Mouse (Mus musculus) ES-Bruce4 (cell line): Measurements from ENCODE around the gene Dbp. TPM values are rescaled to one million over a fixed set of nuclear protein-coding genes. Genes with fewer than 3 reads are reported as not detected.

Experiments
- H3K27ac ChIP-seq: 2 replicates; pipeline ENCODE4 v1.5.1; 2012; ENCODE audit warnings: low read length, inconsistent platforms; ENCODE audit not compliant: insufficient read depth
- H3K27me3 ChIP-seq: 2 replicates; pipeline ENCODE4 v1.6.1; 2012; ENCODE audit warnings: mild to moderate bottlenecking, low read length, inconsistent platforms; ENCODE audit not compliant: control insufficient read depth, poor library complexity, insufficient read depth, severe bottlenecking
- H3K36me3 ChIP-seq: 2 replicates; pipeline ENCODE4 v1.6.1; 2012; ENCODE audit warnings: inconsistent platforms, mild to moderate bottlenecking, low read length, moderate library complexity; ENCODE audit not compliant: control insufficient read depth, poor library complexity, insufficient read depth, severe bottlenecking
- H3K4me1 ChIP-seq: one replicate; pipeline ENCODE4 v1.8.1; 2011; ENCODE audit warnings: low read length; ENCODE audit not compliant: control insufficient read depth, insufficient read depth
- H3K4me3 ChIP-seq: 2 replicates; pipeline ENCODE4 v1.5.1; 2011; ENCODE audit warnings: low read depth, mild to moderate bottlenecking, low read length
- H3K9ac ChIP-seq: 2 replicates; pipeline ENCODE4 v1.6.1; 2012; ENCODE audit warnings: low read depth, mild to moderate bottlenecking, inconsistent platforms; ENCODE audit not compliant: poor library complexity, severe bottlenecking
- H3K9me3 ChIP-seq: replicated peaks from 2 replicates; pipeline ENCODE4 v1.6.1; 2012; ENCODE audit warnings: mild to moderate bottlenecking, low read length, inconsistent platforms; ENCODE audit not compliant: control insufficient read depth, poor library complexity, insufficient read depth, severe bottlenecking
- CTCF ChIP-seq: IDR thresholded peaks from one replicate; pipeline ENCODE4 v1.8.1; 2011; ENCODE audit warnings: low read depth, low read length
- EP300 ChIP-seq: IDR thresholded peaks from 2 replicates; pipeline ENCODE4 v1.6.1; 2011; ENCODE audit warnings: low read depth, low read length; ENCODE audit not compliant: insufficient read depth
- POLR2A ChIP-seq: IDR thresholded peaks from one replicate; pipeline ENCODE4 v1.8.1; 2011; ENCODE audit warnings: low read length; ENCODE audit not compliant: insufficient read depth
- polyA plus RNA-seq: library from polyadenylated mRNA; stranded (reverse); fragments of >200 nt; gene quantifications from 2 replicates; pipeline ENCODE4 v1.2.4, GENCODE M21; 2011; ENCODE audit warnings: low read depth; ENCODE audit not compliant: missing spikeins, insufficient read depth, insufficient read length

Gene Dbp
- polyA plus RNA-seq, 1 experiment = 6.9 TPM

DNA sequence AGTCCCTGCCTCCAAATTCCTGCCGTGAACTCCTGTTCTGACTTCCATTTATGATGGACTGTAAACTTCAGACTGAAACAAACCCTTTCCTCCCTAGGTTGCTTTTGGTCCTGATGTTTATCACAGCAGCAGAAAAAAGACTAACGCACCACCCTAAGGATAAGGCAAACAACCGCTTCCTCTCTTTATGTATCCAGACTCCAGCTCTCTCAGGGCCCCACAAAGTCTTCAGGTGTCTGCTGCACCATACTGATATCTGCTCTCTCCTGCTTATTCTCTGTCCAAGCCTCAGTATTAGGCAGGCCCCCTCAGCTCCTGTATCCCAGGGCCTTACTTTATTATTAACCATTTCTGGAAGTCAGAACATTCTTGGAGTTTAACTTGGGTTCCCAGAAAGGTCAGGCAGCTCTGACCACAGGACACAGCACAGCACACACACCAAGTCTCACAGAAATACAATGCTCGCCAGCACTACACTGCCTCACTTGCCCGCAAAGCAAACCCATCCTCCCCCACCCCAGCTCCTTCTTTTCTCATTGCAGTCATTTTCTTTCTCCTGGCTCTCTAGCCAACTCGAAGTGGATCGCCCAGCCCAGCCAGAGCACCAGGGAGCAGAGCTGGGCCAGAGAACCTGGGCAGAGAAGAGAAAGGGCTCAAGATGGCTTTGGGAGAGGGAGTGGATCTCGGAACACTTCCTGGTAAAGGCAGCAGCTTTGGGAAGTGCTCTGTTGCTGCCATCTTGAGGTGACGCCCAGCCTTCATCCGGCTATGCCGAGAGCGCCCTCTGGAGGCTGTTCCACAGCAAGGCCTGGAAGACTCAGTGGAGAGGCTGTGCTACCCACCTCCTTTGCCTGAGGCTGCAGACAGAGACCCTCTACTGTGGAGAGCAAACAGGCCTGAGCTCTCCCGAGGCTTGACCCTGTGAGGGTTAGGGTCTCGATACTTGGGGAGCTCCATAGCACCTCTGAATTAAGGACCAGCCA is 22.5 kb upstream of the Dbp start:
- Histone ChIP-seq H3K9ac (peak overlapping the region; percentile 19), H3K4me1 (no peaks in the 10 kb centered on the region), H3K27me3 (no peaks in the 10 kb centered on the region), H3K27ac (0 out of 2 replicates have a peak overlapping the region, but pooled peaks have one; percentile 3), H3K36me3 (no peaks in the 10 kb centered on the region), H3K9me3 (no peaks in the 10 kb centered on the region), H3K4me3 (peak overlapping the region; percentile 48)
- TF ChIP-seq CTCF (peak; percentile 100), POLR2A (no peak), EP300 (peak; percentile 70; the same call in 1 of the 2 replicates)

DNA sequence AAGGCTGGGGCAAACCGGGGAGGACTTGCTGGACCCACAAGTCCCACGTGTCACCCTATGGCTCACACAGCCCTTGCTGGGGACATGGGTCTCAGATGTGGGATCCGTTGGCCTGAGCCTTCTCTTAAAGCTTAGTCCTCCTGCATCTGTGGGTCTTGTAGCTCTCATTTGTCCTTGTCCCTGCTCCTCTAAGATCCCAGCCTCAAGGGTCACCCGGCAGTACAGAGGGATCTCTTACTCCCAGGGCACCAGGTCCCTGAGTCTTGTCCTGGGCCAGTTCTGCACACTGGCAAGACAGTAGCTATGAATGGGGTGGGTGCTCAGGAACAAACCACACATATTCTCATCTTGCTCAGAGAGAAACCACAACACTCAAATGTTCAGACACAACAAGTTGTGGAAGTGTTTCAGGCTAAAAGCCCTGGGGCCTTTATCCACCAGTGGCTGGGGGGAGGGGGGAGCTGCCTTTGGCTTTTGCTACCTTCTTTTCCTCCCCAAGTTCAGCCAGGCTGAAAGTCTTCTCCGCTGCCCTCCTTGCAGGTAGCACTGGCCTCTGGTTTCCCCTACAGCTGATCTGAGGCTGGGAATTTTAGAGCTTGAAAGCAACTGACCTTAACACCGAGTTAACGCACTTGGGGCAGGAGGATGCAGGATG is 21.4 kb upstream of the Dbp start, which contains the start of gene Ntn5:
Gene Ntn5 (plus strand): TSS at position 627 of the 655 bp plus-strand sequence.
- no peaks in the 10 kb centered on the region for H3K27me3 ChIP-seq
- no peaks in the 10 kb centered on the region for H3K9me3 ChIP-seq
- H3K27ac ChIP-seq = no peak within 1 kb of the TSS
- H3K4me3 ChIP-seq = no peak within 1 kb of the TSS
- TF ChIP-seq CTCF (no peak), POLR2A (no peak), EP300 (no peak)
- no peaks in the 10 kb centered on the region for H3K4me1 ChIP-seq
- H3K36me3 ChIP-seq = no peaks in the 10 kb centered on the region
- no peak within 1 kb of the TSS for H3K9ac ChIP-seq

DNA sequence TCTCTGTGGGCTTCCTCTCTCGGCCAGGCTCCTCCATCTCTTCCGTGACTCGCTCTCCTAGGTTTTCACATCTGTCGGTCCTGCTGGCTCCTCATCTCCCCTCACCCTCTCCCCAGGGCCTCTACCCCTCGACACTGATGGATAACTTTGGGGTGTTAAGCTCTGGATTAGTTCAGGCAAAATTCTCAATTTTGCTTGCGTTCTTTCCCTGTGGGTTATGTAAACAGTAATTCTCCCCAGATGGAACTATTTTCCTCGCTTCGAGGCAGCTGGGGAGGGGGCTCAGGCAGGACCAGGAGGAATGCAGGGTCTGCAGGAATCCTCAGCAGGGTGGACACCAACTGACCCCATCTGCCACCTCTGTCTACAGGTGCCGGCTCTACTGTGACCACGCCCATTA is 19.1 kb upstream of the Dbp start:
- H3K4me3 ChIP-seq = no peak overlapping the region

DNA sequence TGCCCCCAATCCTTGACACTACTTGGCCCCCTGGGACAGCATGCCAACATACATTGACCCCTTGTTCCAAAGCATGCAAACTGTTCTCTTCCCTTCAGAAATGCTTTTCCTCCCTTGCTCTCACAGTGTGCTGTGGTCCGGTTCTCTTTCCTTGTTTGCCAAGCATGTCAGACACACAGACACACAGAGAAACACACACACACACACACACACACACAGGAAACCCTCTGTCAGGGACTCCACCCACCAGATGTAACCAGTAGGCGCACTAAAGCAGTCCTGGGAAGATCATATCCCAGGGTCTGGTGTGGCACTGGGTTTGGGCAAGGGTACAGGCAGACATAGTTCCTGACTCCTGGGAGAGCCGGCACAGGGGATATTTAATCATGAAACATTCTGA is 18.0 kb upstream of the Dbp start:
- Histone ChIP-seq H3K27ac (no peak overlapping the region), H3K4me1 (no peaks in the 10 kb centered on the region)
- no peak for TF ChIP-seq CTCF
- no peak for TF ChIP-seq POLR2A
- no peak for TF ChIP-seq EP300

More for the DNA sequence above, 19.1 kb upstream of the Dbp start:
- no peaks in the 10 kb centered on the region for H3K9me3 ChIP-seq
- H3K36me3 ChIP-seq = no peaks in the 10 kb centered on the region
- H3K4me1 ChIP-seq = no peaks in the 10 kb centered on the region
- no peak overlapping the region for H3K9ac ChIP-seq
- no peak for TF ChIP-seq CTCF
- TF ChIP-seq EP300 = no peak
- TF ChIP-seq POLR2A = no peak
- H3K27ac ChIP-seq = no peak overlapping the region
- no peaks in the 10 kb centered on the region for H3K27me3 ChIP-seq

DNA sequence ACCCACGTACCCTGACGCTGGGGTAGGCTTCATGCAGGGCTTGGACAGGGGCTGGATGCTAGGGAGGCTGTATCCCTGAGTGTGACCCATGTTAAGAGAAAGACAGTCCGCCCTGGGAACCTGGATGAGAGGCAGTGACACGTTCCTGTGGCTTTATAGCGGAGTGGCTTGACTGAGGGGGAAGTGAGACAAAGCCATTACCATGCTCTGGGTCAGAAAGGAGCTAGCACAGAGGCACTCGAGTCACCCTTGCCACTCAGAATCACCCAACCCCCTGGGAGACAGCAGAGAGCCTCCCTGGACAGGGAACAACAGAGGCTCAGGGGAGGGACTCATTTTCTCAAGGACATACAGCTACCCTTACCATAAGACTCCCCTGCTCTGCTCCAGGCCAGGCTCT is 15.8 kb upstream of the Dbp start:
- Histone ChIP-seq H3K36me3 (no peaks in the 10 kb centered on the region), H3K9ac (no peak overlapping the region), H3K9me3 (no peaks in the 10 kb centered on the region), H3K4me1 (peaks cover 4% of the 10 kb centered on the region), H3K27me3 (no peaks in the 10 kb centered on the region), H3K27ac (no peak overlapping the region), H3K4me3 (no peak overlapping the region)
- no peak for TF ChIP-seq EP300
- no peak for TF ChIP-seq CTCF
- TF ChIP-seq POLR2A = no peak

More for the DNA sequence above, 18.0 kb upstream of the Dbp start:
- Histone ChIP-seq H3K9me3 (no peaks in the 10 kb centered on the region), H3K36me3 (no peaks in the 10 kb centered on the region), H3K27me3 (no peaks in the 10 kb centered on the region), H3K4me3 (no peak overlapping the region), H3K9ac (no peak overlapping the region)

DNA sequence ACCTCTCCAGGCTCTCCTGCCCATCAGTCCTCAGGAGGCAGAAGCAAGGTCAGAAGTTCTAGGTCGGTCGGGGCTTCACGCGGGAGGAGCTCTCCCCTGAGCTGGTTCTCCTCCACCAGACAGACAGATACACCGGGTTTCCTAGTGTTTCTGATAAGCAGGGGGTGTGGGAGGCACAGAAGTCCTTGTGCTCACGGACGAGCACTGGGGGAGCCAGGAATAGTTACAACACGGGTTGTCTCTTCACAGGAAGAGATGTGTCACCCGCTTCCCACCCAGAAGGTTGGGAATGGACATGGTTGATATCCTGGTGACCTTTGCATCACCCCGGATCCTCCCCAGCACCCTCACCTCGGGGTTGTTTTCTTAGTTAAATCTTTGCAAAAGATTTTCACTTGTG is 15.1 kb upstream of the Dbp start:
- peaks cover 6% of the 10 kb centered on the region for H3K4me1 ChIP-seq
- H3K9me3 ChIP-seq = no peaks in the 10 kb centered on the region
- H3K27me3 ChIP-seq = no peaks in the 10 kb centered on the region
- H3K27ac ChIP-seq = no peak overlapping the region
- TF ChIP-seq CTCF (no peak), POLR2A (no peak)
- no peaks in the 10 kb centered on the region for H3K36me3 ChIP-seq
- H3K4me3 ChIP-seq = no peak overlapping the region
- H3K9ac ChIP-seq = no peak overlapping the region
